Mouse (Mus musculus) liver, embryonic 15.5 days (tissue): ENCODE data around the gene Ccdc171. TPM values are rescaled to one million over a fixed set of nuclear protein-coding genes. Genes with fewer than 3 reads are reported as not detected.
"Not testable (repeated sequence)": the region's sequence is repeated elsewhere in the genome, so short reads cannot be mapped to it uniquely, and the experiment has no call there.

Source experiments
- ATAC-seq: fragments of 200-750 bp; cut with Nextera tagmentation; 2 replicates; pipeline ENCODE4 v1.8.0; 2017; ENCODE audit warnings: moderate number of reproducible peaks, mild to moderate bottlenecking, moderate library complexity; ENCODE audit not compliant: insufficient read depth
- H3K27ac ChIP-seq: fragments of 300-500 bp; sonication (generic); replicated peaks from 2 replicates; pipeline ENCODE4 v1.5.1; 2015; ENCODE audit warnings: mild to moderate bottlenecking, inconsistent platforms
- H3K27me3 ChIP-seq: fragments of 300-500 bp; sonication (generic); 2 replicates; pipeline ENCODE4 v1.6.1; 2015; ENCODE audit warnings: mild to moderate bottlenecking, inconsistent platforms
- H3K36me3 ChIP-seq: fragments of 300-500 bp; sonication (generic); replicated peaks from 2 replicates; pipeline ENCODE4 v1.6.1; 2015; ENCODE audit warnings: moderate library complexity, mild to moderate bottlenecking, inconsistent platforms
- H3K4me1 ChIP-seq: fragments of 300-500 bp; sonication (generic); replicated peaks from 2 replicates; pipeline ENCODE4 v1.6.1; 2015; ENCODE audit warnings: inconsistent platforms
- H3K4me2 ChIP-seq: fragments of 300-500 bp; sonication (generic); 2 replicates; pipeline ENCODE4 v1.6.1; 2015; ENCODE audit warnings: moderate library complexity, mild to moderate bottlenecking, inconsistent platforms
- H3K4me3 ChIP-seq: fragments of 300-500 bp; sonication (generic); replicated peaks from 2 replicates; pipeline ENCODE4 v1.5.1; 2015; ENCODE audit warnings: mild to moderate bottlenecking, inconsistent platforms
- H3K9ac ChIP-seq: fragments of 300-500 bp; sonication (generic); 2 replicates; pipeline ENCODE4 v1.6.1; 2015; ENCODE audit warnings: moderate library complexity, mild to moderate bottlenecking, inconsistent platforms
- H3K9me3 ChIP-seq: fragments of 300-500 bp; sonication (generic); replicated peaks from 2 replicates; pipeline ENCODE4 v1.6.1; 2016; ENCODE audit warnings: inconsistent platforms
- WGBS: fragments of 180-500 bp; shearing (Covaris S2); methylation state at CpG from one replicate; pipeline ENCODE4 v1.1.7; 2015; ENCODE audit warnings: mixed read lengths; ENCODE audit not compliant: insufficient replicate concordance; 5-methylcytosine and 5-hydroxymethylcytosine counted together
- polyA plus RNA-seq: library from polyadenylated mRNA; unstranded; fragments of >200 nt; fragmentation: Nextera tagmentation; extraction: Ambion mirVana; gene quantifications from 2 replicates; pipeline ENCODE4 v1.2.1, GENCODE M21; 2015

Gene Ccdc171
- 0.86 and 1.0 TPM in 2 replicates for polyA plus RNA-seq

DNA sequence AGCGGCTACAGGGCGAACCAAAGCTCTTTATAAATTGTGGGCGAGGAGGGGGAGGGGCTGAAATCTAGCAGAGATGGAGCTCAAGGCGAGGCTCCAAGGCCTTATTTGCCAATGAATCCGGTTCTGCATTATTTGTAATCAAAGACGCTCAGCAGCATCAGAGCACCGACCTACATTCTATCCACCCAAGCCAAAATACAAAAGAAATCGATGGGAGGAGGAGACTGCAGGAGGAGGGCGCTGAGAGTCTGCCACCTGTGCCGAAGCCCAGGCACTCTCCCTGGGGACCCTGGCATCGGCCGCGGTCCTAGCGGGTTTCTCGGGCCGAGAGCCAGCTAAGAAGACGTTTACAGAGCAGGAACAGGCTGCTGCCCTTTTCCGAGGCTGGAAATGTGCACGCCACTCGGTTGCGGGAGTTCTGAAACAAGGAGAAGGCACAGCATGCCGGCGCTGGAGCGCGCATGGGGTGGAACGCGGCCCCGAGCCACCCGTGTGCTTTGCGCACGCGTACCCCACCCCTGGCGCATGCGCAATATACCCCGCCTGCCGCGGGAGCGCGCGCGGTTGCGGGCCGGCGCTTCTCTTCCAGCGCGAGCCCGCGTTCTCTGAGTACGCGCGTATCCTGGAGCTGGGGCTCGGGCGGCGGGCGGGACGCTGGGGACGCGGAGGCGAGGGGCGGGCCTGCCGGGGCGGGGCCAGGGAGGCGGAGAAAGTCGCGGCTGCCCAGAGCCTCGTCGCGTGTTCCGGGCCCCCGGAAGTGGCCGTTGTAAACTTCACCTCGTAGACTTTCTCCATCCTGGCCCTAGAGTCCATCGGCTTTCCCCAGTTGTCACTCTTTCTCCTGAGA lies at the start of gene Ccdc171:
Gene Ccdc171, plus strand, starts transcription at position 703 of the 847 bp plus-strand sequence.
- no peaks in the 10 kb centered on the region for H3K27me3 ChIP-seq
- H3K27ac ChIP-seq: peak within 1 kb of the TSS; percentile 87
- WGBS: under 1% methylated on average over 73 of the region's 73 CpGs
- H3K36me3 ChIP-seq: no peaks in the 10 kb centered on the region
- H3K4me2 ChIP-seq: peak within 1 kb of the TSS; percentile 99
- H3K4me1 ChIP-seq: peaks cover 37% of the 10 kb centered on the region
- ATAC-seq: peak; percentile 98
- peak within 1 kb of the TSS; percentile 79 for H3K4me3 ChIP-seq
- no peaks in the 10 kb centered on the region for H3K9me3 ChIP-seq
- H3K9ac ChIP-seq: peak within 1 kb of the TSS; percentile 73

DNA sequence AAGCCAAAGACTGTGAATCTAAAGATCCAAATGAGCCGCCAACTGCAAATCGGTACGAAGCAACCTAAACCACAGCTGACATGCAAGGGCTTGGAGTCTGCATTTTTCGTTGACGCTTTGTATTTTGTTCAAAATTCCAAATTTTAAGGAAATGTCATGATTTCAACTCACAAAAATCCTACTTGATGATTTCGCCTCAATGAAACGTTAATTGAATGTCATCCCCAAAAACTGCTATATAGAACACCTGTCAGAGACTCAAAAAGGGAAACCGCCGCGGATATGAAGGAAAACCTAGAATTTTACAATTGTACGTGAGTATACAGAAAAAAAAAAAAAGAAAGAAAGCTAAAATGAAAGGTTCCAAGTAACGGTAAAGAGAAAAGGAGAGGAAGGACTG lies 40.1 kb upstream of the Ccdc171 start:
- Histone ChIP-seq H3K36me3 (peaks cover 32% of the 10 kb centered on the region), H3K27me3 (no peaks in the 10 kb centered on the region), H3K4me3 (peak overlapping the region; percentile 98), H3K4me2 (peak overlapping the region; percentile 84), H3K4me1 (peaks cover 28% of the 10 kb centered on the region), H3K9me3 (no peaks in the 10 kb centered on the region), H3K27ac (peak overlapping the region; percentile 96), H3K9ac (peak overlapping the region; percentile 92)
- 29% methylated on average over 12 of the region's 12 CpGs for WGBS
- no peak for ATAC-seq

DNA sequence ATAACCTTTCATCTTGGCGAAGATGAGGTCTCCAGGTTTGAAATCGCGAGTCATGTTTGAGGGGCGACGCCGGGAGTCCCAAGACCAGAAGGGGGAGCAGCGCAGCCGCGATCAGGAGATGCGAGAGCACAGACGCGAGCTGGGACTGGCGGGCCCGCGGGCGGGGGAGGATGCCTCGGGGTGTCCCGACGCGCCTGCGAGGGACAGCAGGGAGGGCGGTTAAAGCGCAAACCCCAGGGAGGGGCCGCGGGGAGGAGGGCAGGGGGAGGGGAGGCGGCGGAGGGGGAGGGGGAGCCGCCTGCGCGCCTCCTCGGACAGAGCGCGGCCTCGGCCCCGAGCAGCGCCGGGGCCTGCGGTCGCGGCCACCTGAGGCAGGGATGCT lies 39.6 kb upstream of the Ccdc171 start:
- Histone ChIP-seq H3K4me3 (peak overlapping the region; percentile 98), H3K36me3 (peaks cover 30% of the 10 kb centered on the region), H3K4me2 (peak overlapping the region; percentile 84), H3K4me1 (peaks cover 28% of the 10 kb centered on the region), H3K9me3 (no peaks in the 10 kb centered on the region), H3K27ac (peak overlapping the region; percentile 96), H3K9ac (peak overlapping the region; percentile 92), H3K27me3 (no peaks in the 10 kb centered on the region)
- WGBS: under 1% methylated on average over 39 of the region's 40 CpGs
- peak; percentile 82 for ATAC-seq

- Histone ChIP-seq H3K27ac (peak within 1 kb of the TSS; percentile 96), H3K27me3 (no peaks in the 10 kb centered on the region)
- ATAC-seq: peak; percentile 85
These were observed 39.0 kb upstream of the Ccdc171 start, which contains the start of gene Psip1 for GRCm38 (mm10) chr4:83486117-83486901. TSS of gene Psip1 (minus strand) at chr4:83486459.

GRCm38 (mm10) chr4:83489121-83489520 lies 36.2 kb upstream of the Ccdc171 start:
- Histone ChIP-seq H3K4me1 (peaks cover 23% of the 10 kb centered on the region), H3K9me3 (no peaks in the 10 kb centered on the region), H3K27ac (no peak overlapping the region), H3K4me2 (no peak overlapping the region), H3K4me3 (no peak overlapping the region), H3K9ac (no peak overlapping the region), H3K27me3 (no peaks in the 10 kb centered on the region), H3K36me3 (peaks cover 6% of the 10 kb centered on the region; the same call in 1 of the 2 replicates)
- WGBS: 54% methylated on average over 5 of the region's 5 CpGs
- ATAC-seq: no peak

More at GRCm38 (mm10) chr4:83486117-83486901, 39.0 kb upstream of the Ccdc171 start, which contains the start of gene Psip1:
- H3K9me3 ChIP-seq: no peaks in the 10 kb centered on the region
- H3K9ac ChIP-seq: peak within 1 kb of the TSS; percentile 92
- H3K36me3 ChIP-seq: peaks cover 24% of the 10 kb centered on the region
- peaks cover 28% of the 10 kb centered on the region for H3K4me1 ChIP-seq
- under 1% methylated on average over 60 of the region's 86 CpGs for WGBS
- H3K4me3 ChIP-seq: peak within 1 kb of the TSS; percentile 98
- peak within 1 kb of the TSS; percentile 84 for H3K4me2 ChIP-seq

GRCm38 (mm10) chr4:83493112-83493511 lies 32.2 kb upstream of the Ccdc171 start:
- H3K27ac ChIP-seq: no peak overlapping the region
- no peaks in the 10 kb centered on the region for H3K9me3 ChIP-seq
- no peaks in the 10 kb centered on the region for H3K27me3 ChIP-seq
- no peak for ATAC-seq
- no peak overlapping the region for H3K4me3 ChIP-seq
- H3K4me2 ChIP-seq: no peak overlapping the region
- no peaks in the 10 kb centered on the region for H3K4me1 ChIP-seq
- H3K36me3 ChIP-seq: no peaks in the 10 kb centered on the region
- H3K9ac ChIP-seq: no peak overlapping the region
- 59% methylated on average over 1 of the region's 1 CpGs for WGBS

- H3K9me3 ChIP-seq, H3K4me1 ChIP-seq, H3K4me3 ChIP-seq, H3K9ac ChIP-seq, ATAC-seq, H3K36me3 ChIP-seq, H3K4me2 ChIP-seq, H3K27me3 ChIP-seq, H3K27ac ChIP-seq: not testable (repeated sequence)
- 70% methylated on average over 5 of the region's 5 CpGs for WGBS
These were observed 28.3 kb upstream of the Ccdc171 start for GRCm38 (mm10) chr4:83497013-83497412.

- H3K4me2 ChIP-seq: peak overlapping the region; percentile 30
- WGBS: 21% methylated on average over 22 of the region's 22 CpGs
- no peaks in the 10 kb centered on the region for H3K36me3 ChIP-seq
These were observed 24.9 kb upstream of the Ccdc171 start for GRCm38 (mm10) chr4:83500154-83501036.

DNA sequence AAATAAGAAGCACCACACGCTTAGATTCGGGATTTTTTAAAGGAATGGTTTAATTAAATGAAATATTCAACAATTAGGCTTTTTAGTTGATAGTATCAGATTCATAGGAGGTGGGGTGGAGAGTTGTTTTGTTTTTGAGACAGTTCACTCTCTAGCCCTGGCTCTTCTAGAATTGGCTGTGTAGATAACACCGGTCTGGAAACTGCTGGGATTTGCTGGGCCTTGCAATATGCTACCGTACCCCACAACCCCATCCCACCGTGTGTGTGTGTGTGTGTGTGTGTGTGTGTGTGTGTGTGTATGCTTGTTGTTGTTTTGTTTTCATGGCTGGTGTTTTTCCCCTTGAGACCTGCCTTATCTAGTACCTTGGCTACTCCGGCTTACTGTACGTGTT lies 24.3 kb upstream of the Ccdc171 start:
- Histone ChIP-seq H3K4me1 (no peaks in the 10 kb centered on the region), H3K9me3 (no peaks in the 10 kb centered on the region), H3K4me3 (no peak overlapping the region), H3K27ac (no peak overlapping the region), H3K9ac (no peak overlapping the region), H3K36me3 (no peaks in the 10 kb centered on the region), H3K27me3 (0 out of 2 replicates have a peak, but pooled peaks cover 10% of the 10 kb centered on the region), H3K4me2 (no peak overlapping the region)
- no peak for ATAC-seq
- WGBS: 47% methylated on average over 7 of the region's 7 CpGs

More at GRCm38 (mm10) chr4:83500154-83501036, 24.9 kb upstream of the Ccdc171 start:
- H3K9ac ChIP-seq: no peak overlapping the region
- H3K9me3 ChIP-seq: no peaks in the 10 kb centered on the region
- 0 out of 2 replicates have a peak, but pooled peaks cover 10% of the 10 kb centered on the region for H3K27me3 ChIP-seq
- no peak overlapping the region for H3K4me3 ChIP-seq
- H3K4me1 ChIP-seq: no peaks in the 10 kb centered on the region
- ATAC-seq: no peak
- H3K27ac ChIP-seq: no peak overlapping the region

DNA sequence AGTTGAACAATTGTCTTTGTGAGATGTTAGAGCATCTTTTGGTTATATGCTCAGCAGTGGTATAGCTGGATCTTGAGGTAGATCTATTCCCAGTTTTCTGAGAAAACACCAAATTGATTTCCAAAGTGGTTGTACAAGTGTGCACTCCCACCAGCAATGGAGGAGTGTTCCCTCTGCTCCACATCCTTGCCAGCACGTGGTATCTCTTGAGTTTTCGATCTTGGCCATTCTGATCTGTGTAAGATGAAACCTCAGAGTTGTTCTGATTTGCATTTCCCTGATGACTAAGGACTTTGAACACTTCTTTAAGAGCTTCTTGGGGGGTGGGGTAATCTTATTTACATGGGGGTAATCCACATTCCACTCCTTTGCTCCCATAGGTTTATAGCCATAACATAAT lies 15.7 kb upstream of the Ccdc171 start:
- no peaks in the 10 kb centered on the region; the same call in none of the 2 replicates for H3K27me3 ChIP-seq
- H3K9me3 ChIP-seq: no peaks in the 10 kb centered on the region
- no peaks in the 10 kb centered on the region for H3K4me1 ChIP-seq
- WGBS: 35% methylated on average over 2 of the region's 2 CpGs
- no peak overlapping the region for H3K9ac ChIP-seq
- ATAC-seq: no peak
- H3K4me3 ChIP-seq: no peak overlapping the region
- no peak overlapping the region for H3K4me2 ChIP-seq
- no peak overlapping the region for H3K27ac ChIP-seq
- no peaks in the 10 kb centered on the region for H3K36me3 ChIP-seq
